Mouse (Mus musculus): ENCODE results near the gene Acsf3.

Acsf3 gene

GRCm38 (mm10) chr8:122775285-122776155, at the start of gene Acsf3:
Gene Acsf3, plus strand, starts transcription at chr8:122775486.
- CTCF ChIA-PET = no interaction called here

DNA sequence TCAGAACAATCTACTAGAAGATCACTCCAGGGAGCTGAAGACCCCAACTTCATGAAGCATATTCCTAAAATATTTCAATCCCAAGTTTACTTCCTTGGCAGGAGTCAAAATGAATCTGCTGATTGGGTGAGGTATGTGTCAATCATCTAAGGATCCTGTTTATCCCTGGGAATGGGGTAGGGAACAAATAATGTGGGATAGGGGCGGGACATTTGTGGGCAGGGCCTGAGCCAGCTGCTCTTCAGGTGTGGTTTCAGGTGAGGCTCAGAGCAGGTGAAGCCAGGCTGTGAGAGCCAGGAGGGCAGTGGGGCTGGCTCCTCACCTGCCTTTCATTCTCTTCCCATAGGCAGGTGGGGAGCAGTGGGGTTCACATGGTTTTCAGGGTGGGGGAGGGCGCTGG, 48.5 kb upstream of the Acsf3 start:
- CTCF ChIA-PET = no interaction called here

DNA sequence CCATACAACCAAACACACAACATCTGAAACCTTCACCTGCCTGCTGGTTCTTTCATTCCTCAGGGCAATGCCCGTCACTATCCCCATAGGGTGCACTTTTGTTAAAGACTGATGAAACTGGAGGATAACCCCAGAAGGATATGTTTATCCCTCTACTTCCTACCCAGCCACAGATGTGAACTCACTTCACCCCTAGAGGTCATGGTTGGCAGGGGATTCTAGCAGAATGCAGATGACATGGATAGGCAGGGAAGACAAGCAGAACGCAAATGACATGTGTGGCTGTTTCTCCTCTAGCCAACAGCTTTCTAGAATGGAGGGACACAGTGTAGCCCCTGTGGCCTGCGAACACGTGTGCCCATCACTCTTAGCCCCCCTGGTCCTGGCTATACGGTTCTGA, 47.9 kb upstream of the Acsf3 start:
- CTCF ChIA-PET = no interaction called here

DNA sequence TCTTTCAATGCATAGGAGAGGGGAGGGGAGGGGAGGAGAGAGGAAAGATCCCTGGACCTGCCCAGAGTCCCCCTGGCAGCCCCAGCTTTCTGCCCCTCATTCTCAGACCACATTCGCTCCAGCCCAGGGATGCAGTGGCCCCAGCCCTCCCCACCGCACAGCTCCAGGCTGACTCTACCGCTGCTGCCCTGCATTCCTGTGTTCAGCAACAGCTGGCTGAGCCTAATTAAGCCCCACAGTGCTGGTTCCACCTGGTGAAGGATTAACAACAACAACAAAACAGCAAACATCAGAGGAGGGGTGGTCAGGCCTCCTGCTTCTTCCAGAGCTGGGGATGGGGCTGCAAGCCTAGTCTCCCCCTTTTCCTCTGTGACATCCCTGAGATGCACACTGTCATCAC, 46.7 kb upstream of the Acsf3 start:
- CTCF ChIA-PET = no interaction called here

- CTCF ChIA-PET = interaction anchor here (0.7 kb wide), 1 partner anchor 23 kb away, joined by 4 read pairs; no protein-coding TSS in a partner anchor
Observed at GRCm38 (mm10) chr8:122735110-122735509, 40.2 kb upstream of the Acsf3 start.

- CTCF ChIA-PET = no interaction called here
Observed at GRCm38 (mm10) chr8:122735542-122736473, 39.5 kb upstream of the Acsf3 start.

GRCm38 (mm10) chr8:122736623-122737022, 38.7 kb upstream of the Acsf3 start:
- CTCF ChIA-PET = no interaction called here

GRCm38 (mm10) chr8:122737071-122737470, 38.2 kb upstream of the Acsf3 start:
- CTCF ChIA-PET = interaction anchor here (0.7 kb wide), 1 partner anchor 55 kb away, joined by 5 read pairs; no protein-coding TSS in a partner anchor

GRCm38 (mm10) chr8:122737886-122738285, 37.4 kb upstream of the Acsf3 start:
- CTCF ChIA-PET = interaction anchor here (0.7 kb wide), 1 partner anchor 54 kb away, joined by 5 read pairs; no protein-coding TSS in a partner anchor

DNA sequence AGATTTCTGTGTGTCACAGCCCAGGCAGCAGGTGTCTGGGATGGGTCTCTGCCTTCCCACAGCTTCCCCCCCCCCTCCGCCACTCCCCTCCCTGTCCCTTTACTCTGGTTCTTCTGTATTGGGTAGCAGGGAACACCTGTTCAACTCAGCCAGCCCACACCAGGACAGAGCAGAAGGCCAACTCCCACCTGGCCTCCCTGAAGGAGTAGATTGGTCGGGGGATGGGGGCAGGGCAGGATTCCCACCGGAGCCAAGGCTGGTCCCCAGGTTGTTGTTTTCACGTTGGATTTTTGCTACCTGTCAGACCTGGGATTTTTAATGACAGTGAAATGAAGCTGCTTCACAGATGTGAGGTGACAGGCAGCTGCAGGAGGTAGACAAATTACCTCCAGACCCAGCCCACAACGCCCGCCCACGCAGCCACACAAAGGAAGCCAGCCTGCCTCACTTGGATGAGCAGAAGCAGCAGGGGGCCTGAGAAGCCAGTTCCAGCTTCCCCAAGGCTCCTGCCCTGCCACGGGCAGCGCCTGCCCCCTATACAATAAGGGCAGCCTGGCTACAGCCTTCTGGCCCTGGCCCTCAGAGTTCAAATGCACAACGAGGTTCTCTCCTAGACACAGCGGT, 36.1 kb upstream of the Acsf3 start:
- CTCF ChIA-PET = no interaction called here

DNA sequence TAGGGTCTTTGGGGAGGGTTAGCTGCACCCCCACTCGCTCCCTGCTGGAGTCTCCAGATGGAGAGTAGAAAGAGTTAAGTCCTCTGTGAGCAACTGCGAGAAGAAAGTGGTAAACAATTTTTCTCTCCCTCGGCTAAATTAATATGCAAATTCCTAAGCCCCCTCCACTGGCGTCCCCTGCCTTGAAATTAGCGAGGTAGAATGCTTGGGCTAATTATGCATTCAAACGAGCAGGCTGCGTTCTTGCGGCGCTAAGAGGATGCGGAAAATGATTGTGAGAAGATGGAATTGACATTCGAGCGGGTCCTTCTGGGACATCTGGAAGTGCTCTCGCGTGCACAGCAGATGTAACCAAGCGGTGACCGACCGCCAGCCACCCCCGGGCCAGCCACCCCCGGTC, 32.8 kb upstream of the Acsf3 start:
- CTCF ChIA-PET = no interaction called here

- CTCF ChIA-PET = interaction anchor here (0.6 kb wide), 1 partner anchor 14 kb away, joined by 4 read pairs; no protein-coding TSS in a partner anchor
Observed at GRCm38 (mm10) chr8:122745022-122745749, 30.1 kb upstream of the Acsf3 start.

- CTCF ChIA-PET = no interaction called here
Observed at GRCm38 (mm10) chr8:122745750-122746275, 29.5 kb upstream of the Acsf3 start.

DNA sequence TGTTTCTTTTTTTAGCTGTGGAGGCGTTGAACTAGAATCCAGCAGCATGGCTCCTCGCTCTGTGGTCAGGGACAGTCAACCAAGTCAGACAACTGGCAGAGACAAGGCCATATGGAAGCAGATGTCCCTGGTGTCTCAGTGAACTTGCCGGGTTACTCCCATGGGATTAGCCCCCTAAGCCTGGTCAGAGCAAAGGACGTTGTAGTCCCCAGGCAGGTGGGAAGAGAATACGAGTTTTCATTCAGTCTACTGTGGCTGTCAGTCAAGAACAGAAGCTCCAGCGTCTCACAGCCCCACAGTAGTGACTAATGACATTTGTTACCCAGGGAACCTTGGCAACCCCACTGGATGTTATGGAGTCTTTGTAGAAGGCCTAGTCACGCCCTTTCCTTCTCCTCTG, 28.8 kb upstream of the Acsf3 start:
- CTCF ChIA-PET = no interaction called here

GRCm38 (mm10) chr8:122747825-122748224, 27.5 kb upstream of the Acsf3 start:
- CTCF ChIA-PET = no interaction called here

DNA sequence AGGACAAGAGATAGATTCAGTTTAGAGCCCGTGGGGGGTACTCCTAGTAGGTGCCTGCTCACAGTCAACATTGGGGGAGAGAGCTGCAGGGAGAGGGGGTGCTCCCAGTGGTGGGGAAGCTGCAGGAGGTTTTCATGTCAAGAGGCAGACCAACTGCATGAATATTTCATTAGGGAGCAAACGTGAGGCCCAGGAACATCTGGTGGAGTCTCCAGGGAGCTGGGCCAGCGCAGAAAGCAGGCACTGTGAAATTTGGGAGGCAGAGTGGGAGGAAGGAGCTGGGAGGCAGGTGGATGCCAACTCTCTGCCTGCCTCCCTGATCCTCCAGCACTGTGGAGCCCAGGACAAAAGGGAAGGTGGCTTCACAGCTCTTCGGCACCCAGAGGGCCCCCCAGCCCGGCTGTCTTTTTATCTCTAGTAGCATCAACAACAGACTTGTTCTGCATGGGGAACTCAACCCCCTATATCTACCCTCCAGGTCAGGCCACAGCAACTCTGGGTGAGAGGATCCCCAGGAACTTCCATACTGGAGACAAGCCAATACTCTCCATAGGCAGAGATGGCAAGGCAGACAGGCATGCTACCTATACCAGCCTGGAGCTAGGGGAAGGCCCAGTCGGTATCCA, 25.8 kb upstream of the Acsf3 start:
- CTCF ChIA-PET = interaction anchor here (0.7 kb wide), 1 partner anchor 20 kb away, joined by 9 read pairs; no protein-coding TSS in a partner anchor

DNA sequence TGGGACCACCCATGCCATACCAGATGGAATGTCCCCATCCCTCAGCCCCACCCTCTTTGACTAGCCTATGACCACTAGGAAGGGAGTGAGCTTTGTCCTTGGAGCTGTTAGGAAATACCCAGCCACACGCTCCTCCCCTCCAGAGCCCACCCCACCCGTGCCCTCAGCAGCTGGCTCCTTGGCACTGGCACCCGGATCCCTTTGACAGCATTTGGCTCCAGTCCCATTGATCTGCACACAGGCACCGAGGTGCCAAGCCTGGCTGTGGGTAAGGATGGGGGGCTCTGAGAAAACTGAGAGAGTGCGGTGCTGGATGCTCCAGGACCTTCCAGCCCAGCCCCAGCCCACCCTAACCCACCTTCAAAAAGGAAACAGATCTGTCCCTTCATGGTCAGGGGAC, 23.9 kb upstream of the Acsf3 start:
- CTCF ChIA-PET = no interaction called here

DNA sequence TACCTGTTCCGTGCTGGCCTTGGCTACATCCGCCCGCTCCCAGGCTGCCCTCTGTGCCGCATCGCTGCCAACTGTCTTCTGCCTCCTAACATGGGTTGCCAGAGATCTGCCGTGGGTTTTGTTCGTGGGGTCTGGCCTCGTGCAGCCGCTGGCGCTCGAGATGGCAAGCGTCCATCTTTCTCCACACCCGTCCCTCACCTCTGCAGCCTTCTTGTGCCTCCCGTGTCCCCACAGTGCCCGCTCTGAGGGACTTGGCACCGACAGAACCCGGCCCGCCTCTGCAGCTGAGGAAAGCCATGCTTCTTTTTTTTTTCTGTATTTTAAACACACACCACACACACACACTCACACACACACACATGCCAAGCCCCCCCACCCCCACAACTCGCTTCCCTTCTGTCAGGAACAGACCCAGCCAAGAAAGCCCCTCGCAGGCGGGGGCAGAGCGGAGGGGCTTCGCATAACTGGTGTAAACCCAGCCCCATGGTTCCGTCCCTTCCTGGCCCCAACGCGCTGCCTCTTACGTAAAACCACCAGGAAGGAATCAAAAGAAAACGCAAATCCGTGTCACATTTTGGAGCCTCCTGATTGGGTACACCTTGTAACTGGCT, 23.1 kb upstream of the Acsf3 start:
- CTCF ChIA-PET = no interaction called here

DNA sequence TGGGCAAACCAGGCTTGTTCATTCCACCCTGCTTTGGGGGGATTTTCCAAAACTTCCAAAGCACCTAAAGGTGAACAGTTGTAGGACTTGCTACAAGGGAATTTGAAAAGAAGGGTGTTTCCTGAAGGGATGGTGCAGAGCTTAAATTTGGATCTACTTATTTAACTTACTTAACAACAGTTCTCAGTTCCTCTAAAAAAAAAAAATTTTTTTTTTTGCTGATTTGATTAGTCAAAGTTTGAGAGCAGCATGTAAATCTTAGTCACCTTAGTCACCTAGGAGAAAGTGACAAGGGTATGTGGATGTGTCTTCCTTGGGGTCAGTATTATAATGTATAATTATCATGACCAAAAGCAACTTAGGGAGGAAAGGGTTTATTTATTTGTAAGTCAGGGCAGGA, 16.7 kb upstream of the Acsf3 start:
- CTCF ChIA-PET = interaction anchor here (0.9 kb wide), 1 partner anchor 104 kb away, joined by 3 read pairs; no protein-coding TSS in a partner anchor

GRCm38 (mm10) chr8:122760116-122760515, 15.2 kb upstream of the Acsf3 start:
- CTCF ChIA-PET = no interaction called here

Measured in spleen, embryonic (tissue).